In genomic region chr16:90694719-90695118, GRCm38 (mm10) we compare ENCODE assay signal across 8 mouse cellular contexts. TPM values are rescaled to one million over a fixed set of nuclear protein-coding genes. Genes with fewer than 3 reads are reported as not detected.
DNase-seq lines count a peak whose midpoint lies in the region; ATAC-seq and TF ChIP-seq lines count a peak whose summit lies in the region.

No protein-coding gene starts in this region.

- DNase-seq in kidney, adult 11 months, result peak; percentile 17
- DNase-seq in kidney, postnatal 14 days, result no peak
- DNase-seq in G1E (ENCODE audit: low spot score), result no peak
- DNase-seq in brain, adult 2 months (ENCODE audit: low read depth, low spot score), result peak; percentile 71
- DNase-seq in kidney, postnatal 0 days (ENCODE audit: low spot score), result no peak
- DNase-seq in naive thymus-derived CD4-positive, alpha-beta T cell, adult 2 months (ENCODE audit: low read depth), result peak; percentile 54
- no peak for DNase-seq in frontal cortex, postnatal 10 days (ENCODE audit: low spot score in 2 of 2)
- no peak for DNase-seq in forebrain, embryonic 11.5 days (ENCODE audit: low spot score)

- H3K4me3 ChIP-seq in G1E (ENCODE audit: low read depth, low read length), result no peak overlapping the region
- no peak overlapping the region for H3K4me3 ChIP-seq in kidney, postnatal 0 days (replicated peaks; ENCODE audit: low read depth, low read length)
- no peak overlapping the region for H3K4me3 ChIP-seq in forebrain, embryonic 11.5 days (ENCODE audit: low read depth, low read length)

- ATAC-seq in G1E (ENCODE audit: extremely low read depth, insufficient number of reproducible peaks, low FRiP score, poor library complexity, severe bottlenecking), result no peak
- no peak for ATAC-seq in kidney, postnatal 0 days (replicated peaks; ENCODE audit: low FRiP score, low read depth)
- no peak for ATAC-seq in forebrain, embryonic 11.5 days (replicated peaks; ENCODE audit: low FRiP score)

- H3K27ac ChIP-seq in kidney, postnatal 0 days, result no peak overlapping the region
- H3K27ac ChIP-seq in forebrain, embryonic 11.5 days (ENCODE audit: low read depth, low read length), result no peak overlapping the region

- no peaks in the 10 kb centered on the region for H3K4me1 ChIP-seq in G1E (ENCODE audit: insufficient read depth, low read depth, low read length)
- no peaks in the 10 kb centered on the region for H3K4me1 ChIP-seq in kidney, postnatal 0 days (replicated peaks; ENCODE audit: insufficient read depth, low read length)
- no peaks in the 10 kb centered on the region for H3K4me1 ChIP-seq in forebrain, embryonic 11.5 days (replicated peaks; ENCODE audit: control insufficient read depth, insufficient read depth, low read length)

- peaks cover 4% of the 10 kb centered on the region; the same call in 1 of the 2 replicates for H3K9me3 ChIP-seq in G1E (replicated peaks)
- H3K9me3 ChIP-seq in kidney, postnatal 0 days (replicated peaks; ENCODE audit: low read length), result no peaks in the 10 kb centered on the region
- no peaks in the 10 kb centered on the region for H3K9me3 ChIP-seq in forebrain, embryonic 11.5 days (ENCODE audit: control insufficient read depth, low read length)

- peaks cover 6% of the 10 kb centered on the region; the same call in 1 of the 2 replicates for H3K27me3 ChIP-seq in G1E (ENCODE audit: insufficient read depth, low read length)
- H3K27me3 ChIP-seq in kidney, postnatal 0 days (ENCODE audit: insufficient read depth, low read length), result no peaks in the 10 kb centered on the region
- no peaks in the 10 kb centered on the region for H3K27me3 ChIP-seq in forebrain, embryonic 11.5 days (ENCODE audit: control insufficient read depth, insufficient read depth, low read length)

- WGBS in kidney, postnatal 0 days, result 71% methylated on average over 9 of the region's 9 CpGs
- 70% methylated on average over 9 of the region's 9 CpGs for WGBS in forebrain, embryonic 11.5 days

- H3K4me2 ChIP-seq in kidney, postnatal 0 days (ENCODE audit: low read length), result no peak overlapping the region
- no peak overlapping the region for H3K4me2 ChIP-seq in forebrain, embryonic 11.5 days (ENCODE audit: low read depth, low read length, severe bottlenecking)

- no peak overlapping the region for H3K9ac ChIP-seq in kidney, postnatal 0 days (ENCODE audit: low read depth, low read length)
- no peak overlapping the region for H3K9ac ChIP-seq in forebrain, embryonic 11.5 days (ENCODE audit: low read length)

- peak; percentile 53; the same call in 1 of the 2 replicates for TF ChIP-seq CTCF in G1E (IDR thresholded peaks at IDR 0.05; ENCODE audit: low read depth, low read length)
- peak; percentile 55 for TF ChIP-seq CTCF in kidney, postnatal 0 days (IDR thresholded peaks at IDR 0.05; ENCODE audit: low read depth)

- H3K36me3 ChIP-seq in G1E (replicated peaks), result no peaks in the 10 kb centered on the region
- no peaks in the 10 kb centered on the region for H3K36me3 ChIP-seq in kidney, postnatal 0 days (ENCODE audit: insufficient read depth, low read length)
- no peaks in the 10 kb centered on the region for H3K36me3 ChIP-seq in forebrain, embryonic 11.5 days (ENCODE audit: control insufficient read depth, insufficient read depth, low read length)

RNA-seq across cellular contexts. Expression of gene Mis18a, which starts 32.5 kb away (rescaled TPM):
- total RNA-seq in G1E (2014; fragmentation: Nextera tagmentation) (114 and 117 TPM in 2 replicates), G1E (2017) (61.8 and 65.6 TPM in 2 replicates)
- polyA plus RNA-seq in G1E (2012), result 26.3 and 32.2 TPM in 2 replicates
- 41.4 and 44.5 TPM in 2 replicates for polyA plus RNA-seq in kidney, postnatal 0 days (2015; fragmentation: Nextera tagmentation; extraction: Ambion mirVana)
- polyA plus RNA-seq in forebrain, embryonic 11.5 days (2014; fragmentation: Nextera tagmentation; extraction: Ambion mirVana), result 92.9 and 102 TPM in 2 replicates

RNA-seq across cellular contexts. Expression of gene Mrap, which starts 43.3 kb away (rescaled TPM):
- total RNA-seq in G1E (2014; fragmentation: Nextera tagmentation) (not detected in 2 replicates), G1E (2017) (0.33 TPM in 1 of 2 replicates, not detected in the other)
- not detected in 2 replicates for polyA plus RNA-seq in G1E (2012)
- polyA plus RNA-seq in kidney, postnatal 0 days (2015; fragmentation: Nextera tagmentation; extraction: Ambion mirVana), result 0.14 TPM in 1 of 2 replicates, not detected in the other
- 0.25 and 0.43 TPM in 2 replicates for polyA plus RNA-seq in forebrain, embryonic 11.5 days (2014; fragmentation: Nextera tagmentation; extraction: Ambion mirVana)

Comparison
In these comparisons a context has a peak if more than half of its experiments do, and no peak if none do; other contexts are left out.
1. DNase-seq: peak in kidney, adult 11 months (single experiment), brain, adult 2 months (single experiment) and naive thymus-derived CD4-positive, alpha-beta T cell, adult 2 months (single experiment); none in kidney, postnatal 14 days (single experiment), G1E (single experiment), kidney, postnatal 0 days (single experiment), frontal cortex, postnatal 10 days (0 of 2) and forebrain, embryonic 11.5 days (single experiment).